Mouse (Mus musculus): Measurements from ENCODE around the gene Rora.

The Rora gene

DNA sequence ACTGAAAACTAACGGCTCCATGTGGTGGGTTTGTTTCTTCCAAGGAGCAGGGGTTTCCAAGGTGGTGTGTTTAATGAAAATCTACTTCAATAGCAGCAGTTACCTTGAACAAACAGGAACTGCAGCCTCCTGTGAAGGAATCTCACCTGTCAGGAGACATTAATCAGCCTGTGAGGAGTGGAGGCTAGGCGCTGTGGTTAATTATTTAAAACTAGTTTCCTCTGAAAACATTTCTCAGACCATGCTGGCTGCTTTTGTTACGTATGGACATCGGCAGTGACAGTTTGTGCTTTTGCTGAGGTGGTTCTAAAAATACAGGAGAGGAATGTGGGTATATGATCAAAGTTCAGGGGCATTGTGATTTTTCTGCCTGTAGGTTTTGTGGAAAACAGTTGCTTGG lies 171.5 kb downstream of the Rora start:
- DNase-seq = no peak

DNA sequence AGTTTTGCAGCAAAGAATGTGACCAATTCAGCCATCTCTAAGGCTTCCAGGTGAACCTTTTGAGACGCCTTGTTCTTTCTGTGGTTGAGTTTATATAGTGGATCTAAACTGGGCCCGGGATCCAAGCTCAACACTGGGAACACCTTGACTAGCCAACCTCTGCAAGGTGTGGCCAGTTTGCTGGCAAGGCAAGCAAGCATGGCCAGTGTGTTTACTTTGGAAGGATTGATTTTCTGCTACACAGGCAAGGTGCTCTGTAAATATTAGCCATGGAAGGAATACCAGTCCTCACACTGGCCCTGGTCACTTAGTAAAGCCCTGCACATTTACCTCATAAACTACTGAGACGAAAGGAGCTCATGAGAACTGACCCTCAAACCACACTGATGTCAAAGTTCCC lies 172.3 kb downstream of the Rora start:
- no peak for DNase-seq

DNA sequence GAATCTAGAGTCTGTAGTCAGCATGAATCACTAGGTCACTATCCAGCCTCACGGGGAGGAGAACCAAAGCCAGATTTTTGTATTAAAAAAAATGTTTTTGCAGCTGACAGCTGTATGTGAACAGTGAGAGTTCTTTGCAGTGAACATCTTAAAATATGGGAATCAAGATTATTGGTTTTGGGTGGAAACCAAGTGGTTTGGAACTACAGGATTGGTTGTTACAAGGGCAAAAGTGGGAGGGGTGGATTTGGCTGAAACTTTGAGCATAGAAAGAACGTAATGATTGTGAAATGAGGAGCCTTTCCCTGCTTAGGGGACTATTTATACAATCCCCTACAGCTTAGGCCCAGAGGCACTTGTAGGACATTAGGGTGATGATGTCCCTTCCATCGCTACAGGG lies 173.9 kb downstream of the Rora start:
- no peak for DNase-seq

DNA sequence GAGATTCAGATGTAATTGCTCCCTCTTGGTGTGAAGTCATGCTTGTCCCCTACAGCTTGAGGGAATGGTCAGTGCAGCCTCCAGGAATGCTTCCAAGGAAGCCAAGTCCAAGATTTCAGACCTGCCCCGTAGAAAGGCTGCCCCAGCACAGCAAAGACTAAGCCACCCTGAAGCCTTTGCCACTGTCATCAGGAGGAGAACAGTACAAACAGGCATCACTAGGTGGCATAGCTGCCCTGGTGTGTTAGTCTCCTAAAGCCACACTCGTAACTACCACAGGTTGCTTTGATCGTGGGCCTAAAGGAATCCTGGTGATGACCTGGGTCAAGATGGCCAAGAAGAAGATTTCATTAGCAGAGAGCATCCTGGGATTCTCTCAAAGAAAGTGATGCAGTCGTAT lies 176.3 kb downstream of the Rora start:
- DNase-seq = no peak

DNA sequence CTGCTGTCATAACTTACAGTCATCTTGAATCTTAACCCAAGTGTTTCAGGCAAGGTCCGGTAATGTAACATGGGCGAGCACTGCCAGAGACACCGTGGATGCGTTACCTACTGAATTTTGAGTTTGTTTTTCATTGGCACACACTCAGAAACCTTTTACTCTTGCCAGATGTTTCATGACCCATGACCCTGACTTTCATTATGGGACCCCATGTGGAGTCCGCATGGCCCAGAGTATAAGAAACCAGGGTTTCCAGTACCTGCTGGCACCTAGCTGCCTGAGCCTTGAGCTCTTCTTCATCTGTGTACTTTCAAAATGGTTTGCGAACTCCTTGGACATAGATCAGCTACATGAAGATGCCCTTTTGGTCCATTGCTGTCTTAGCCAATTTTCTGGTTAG lies 179.7 kb downstream of the Rora start:
- no peak for DNase-seq

DNA sequence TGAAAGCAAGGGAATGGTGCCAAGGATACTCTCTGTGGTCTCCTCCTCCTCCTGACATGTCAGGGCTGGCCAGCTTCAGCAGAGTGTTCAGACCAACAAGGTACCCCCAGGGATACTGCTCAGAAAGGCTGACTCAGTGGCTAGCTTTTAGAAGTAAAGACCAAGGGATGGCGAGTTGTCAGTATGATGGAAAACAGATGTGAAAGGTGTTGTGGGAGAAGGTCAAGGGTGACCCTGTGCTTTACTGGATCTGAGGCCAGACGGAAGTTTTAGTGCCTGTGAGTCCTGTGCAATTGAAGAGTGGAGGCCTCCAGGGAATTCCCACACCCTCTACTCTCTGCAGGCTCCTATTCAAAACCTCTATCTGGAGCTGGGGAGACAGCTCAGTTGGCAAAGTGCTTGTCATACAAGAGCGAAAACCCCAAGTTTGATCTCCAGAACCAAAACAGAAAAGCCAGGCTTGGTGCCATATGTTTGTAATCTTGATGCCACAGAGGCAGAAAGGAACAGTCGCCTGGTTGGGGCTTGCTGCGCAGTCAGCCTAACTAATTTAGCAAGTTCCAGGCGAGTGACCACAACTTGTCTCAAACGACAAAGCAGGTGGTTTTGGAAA lies 181.6 kb downstream of the Rora start:
- DNase-seq = no peak

DNA sequence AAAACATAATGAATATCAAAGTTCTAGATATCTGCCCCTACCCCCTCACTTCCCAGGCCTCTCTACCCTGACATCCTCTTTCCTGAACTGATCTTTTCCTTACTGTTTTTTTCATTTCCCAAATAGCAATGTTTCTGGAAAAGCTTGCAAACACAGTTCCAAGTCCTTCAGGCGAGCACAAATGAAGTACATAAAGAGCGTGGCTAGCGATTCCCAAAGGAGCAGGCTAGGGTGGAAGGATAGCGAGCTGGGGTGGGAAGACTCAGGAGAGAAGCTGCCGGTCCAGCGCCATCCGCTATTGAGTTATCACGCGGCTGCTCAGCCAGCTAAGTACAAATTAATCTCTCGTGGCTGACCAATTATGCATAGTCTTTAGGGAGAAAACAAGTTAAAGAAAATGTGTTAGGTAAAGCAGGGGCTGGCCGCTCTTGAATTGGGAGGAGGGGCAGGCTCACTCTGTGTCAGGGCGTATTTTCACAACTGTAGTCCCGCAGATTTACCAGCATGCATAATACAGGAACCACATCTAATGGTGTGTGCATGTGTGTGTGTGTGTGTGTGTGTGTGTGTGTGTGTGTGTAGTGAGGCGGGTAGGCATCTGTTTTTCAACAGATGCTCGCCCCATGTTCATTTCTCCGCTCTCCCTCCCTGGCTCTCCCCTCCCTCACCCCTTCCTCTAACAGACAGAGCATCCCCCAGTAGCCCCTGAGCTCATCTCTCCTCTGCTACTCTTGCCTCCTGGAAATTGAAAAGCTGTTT lies 188.7 kb downstream of the Rora start:
- no peak for DNase-seq

DNA sequence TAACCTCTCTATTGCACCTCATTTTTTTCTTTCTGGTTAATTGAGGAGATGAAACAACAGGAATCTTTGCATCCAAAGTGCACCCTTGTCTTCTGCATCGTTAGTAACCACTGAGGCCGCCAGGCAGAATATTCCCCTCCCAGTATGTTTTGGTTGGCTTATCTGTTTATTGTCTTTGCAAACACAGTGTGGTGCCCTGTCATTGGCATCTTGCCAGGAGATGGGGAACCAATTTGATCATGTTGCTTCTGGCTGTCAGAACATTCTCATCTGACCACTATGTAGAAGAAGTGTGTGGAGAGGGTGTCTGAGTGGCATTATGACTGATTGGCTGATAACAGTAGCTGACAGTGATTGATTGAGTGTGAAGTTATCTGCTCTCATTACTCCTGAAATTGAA lies 192.0 kb downstream of the Rora start:
- DNase-seq = no peak

DNA sequence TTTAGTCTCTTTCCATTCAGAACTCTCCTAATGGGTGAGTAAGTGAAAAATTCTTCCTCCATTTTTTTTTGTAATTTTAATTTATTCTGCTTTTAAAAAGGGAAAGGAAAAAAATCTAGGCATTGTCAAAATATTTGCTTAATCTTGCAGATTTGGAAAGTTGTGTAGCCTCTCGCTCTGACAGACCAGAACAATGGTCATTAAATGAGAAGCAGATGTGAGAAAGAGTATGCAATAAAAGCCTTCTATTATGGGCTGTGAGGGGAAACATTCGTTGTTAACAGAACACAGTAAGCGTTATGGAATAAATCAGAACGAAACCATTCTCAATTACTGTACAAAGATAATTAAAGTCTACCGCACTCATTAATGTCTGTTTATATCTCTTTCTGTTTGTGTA lies 196.7 kb downstream of the Rora start:
- DNase-seq = no peak

DNA sequence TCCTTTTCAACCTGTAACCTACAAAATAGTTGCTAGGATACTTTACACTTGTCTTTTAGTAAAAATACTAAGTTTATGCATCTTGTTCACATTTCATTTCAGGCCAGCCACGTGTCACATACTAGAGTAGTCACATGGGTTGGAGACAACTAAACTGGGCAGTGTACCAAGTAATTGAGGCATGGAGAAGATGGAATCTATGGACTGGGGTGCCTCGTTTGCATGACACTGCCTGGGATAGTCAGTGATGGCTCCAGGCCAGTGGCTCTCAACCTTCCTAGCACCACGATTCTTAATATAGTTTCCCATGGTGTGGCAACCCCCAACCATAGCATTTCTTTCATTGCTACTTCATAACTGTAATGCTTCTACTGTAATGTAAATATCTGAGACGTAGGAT lies 198.6 kb downstream of the Rora start:
- no peak for DNase-seq

DNA sequence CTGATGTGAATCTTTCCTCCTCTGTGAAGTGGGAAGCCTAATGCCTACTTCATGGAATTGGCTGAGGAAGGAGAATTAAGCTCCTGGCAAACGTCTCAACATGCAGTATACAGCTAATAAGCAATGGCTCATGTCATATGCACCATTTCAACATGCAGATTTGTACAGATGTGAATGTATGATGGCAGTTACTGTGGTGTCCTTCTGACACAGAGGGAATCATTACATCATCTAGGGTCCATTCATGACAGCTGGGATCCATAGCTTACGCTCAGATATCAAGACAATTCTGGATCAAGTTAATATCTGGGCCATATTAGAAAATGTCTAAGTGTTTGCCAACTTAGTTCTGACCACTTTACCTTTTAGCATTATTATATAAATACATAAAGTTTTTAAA lies 199.3 kb downstream of the Rora start:
- no peak for DNase-seq

DNA sequence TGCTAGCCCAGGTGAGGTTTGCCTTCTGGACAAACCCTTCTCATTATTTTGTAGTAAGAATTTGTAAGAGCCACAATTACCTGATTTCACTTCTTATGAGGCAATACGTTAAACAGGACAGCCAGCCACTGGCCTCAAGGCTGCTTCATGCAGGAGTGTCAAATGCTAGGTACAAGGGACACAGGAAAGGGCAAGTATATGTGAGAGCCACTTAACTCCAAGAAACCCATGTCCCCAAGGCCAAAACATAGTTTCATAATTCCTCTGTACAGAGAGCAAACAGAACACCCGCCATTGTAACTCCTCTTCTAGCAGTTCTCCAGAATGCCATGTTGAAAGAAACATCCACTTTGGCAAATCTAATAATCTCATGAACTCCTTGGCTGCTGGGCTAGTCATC lies 205.9 kb downstream of the Rora start:
- DNase-seq = no peak

DNA sequence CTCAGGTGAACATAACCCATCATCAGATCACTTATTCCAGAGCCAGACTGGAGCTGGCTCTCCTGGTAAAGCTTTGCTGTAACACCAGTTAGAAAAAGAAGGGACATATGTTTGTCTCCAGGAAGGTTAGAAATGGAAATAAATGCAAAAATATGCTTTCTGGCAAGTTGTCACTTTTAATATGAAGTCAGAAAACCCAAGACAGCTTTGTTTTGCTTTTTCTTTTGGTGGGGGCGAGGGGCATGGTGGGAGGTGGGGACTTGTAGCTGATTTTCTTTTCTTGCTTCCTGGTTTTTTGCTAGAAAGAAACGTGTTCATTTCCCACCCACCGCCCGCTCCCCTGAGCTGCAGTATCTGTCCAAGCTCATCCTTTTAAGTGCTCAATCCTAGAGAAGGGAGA lies 212.7 kb downstream of the Rora start:
- DNase-seq = no peak

DNA sequence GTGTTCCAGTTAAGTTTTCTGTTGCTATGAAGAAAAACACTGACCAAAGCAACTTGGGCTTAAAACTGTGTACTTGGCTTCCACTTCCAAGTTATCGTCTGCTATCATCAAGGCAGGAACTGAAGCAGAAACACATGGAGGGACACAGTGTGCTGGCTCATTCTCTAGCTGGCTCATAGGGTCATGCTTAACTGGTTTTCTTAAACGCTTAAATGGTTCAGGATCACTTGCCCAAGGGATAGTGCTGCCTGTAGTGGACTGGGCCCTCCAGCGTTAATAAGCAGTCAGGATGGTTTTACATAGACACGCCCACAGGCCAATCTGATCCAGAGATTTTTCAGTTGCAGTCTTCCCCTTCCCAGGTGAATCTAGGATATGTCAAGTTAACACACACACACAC lies 220.3 kb downstream of the Rora start:
- DNase-seq = no peak

DNA sequence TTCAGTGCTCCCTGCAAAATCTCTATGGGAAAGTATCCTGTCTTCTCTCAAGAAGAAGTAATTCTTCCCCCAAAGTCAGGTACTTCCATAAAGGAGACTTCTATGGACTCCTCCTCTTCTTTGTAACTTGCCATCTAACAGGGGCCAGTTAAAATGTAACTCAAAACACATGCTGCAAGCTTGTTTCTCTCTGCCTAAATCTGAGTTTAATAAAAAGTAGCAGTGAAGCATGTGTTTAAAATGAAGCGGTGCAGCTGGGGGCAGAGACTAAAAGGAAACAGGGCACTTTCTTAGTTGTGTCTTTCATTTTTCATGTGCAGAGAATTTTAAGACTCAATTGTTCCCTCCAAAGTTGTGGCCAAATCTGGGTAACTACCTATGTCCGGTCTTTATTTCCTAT lies 221.0 kb downstream of the Rora start:
- no peak for DNase-seq

DNA sequence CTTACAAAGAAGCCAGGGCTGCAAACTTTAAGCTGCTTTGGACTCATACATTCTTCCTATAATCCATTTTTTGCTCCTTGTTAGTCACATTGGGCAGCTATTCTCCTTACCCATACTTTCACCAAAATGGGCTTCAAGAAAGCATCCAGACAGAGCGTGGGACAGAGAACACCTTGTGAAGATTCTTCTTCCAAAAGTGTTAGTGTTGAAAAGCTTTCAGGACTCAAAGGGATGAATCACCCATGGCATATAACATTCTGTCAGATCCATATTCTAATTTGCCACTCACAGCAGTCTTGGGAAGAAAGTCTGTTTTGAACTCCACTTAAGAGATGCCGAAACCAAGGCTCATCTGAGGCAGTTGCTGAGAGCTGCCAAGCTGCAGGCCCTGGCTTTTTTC lies 222.2 kb downstream of the Rora start:
- no peak for DNase-seq

DNA sequence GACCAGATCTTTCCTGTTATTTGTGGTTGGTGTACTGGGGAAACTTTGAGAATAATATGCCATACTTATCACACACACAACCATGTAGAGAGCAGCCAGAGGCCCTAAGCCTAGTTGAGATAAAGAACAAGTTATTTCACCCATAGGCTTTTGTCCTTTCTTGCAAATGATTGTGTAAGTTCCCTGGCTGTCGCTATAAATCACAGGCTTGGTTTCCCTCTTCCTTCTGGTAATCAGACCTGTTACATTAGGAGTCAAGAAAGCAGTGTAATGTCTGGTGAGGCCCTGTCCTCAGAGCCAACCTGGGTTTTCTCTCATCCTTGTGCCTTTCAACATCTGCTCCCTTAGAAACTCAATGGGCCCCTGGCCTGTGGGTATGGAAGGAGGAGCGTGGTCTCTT lies 222.7 kb downstream of the Rora start:
- DNase-seq = no peak

DNA sequence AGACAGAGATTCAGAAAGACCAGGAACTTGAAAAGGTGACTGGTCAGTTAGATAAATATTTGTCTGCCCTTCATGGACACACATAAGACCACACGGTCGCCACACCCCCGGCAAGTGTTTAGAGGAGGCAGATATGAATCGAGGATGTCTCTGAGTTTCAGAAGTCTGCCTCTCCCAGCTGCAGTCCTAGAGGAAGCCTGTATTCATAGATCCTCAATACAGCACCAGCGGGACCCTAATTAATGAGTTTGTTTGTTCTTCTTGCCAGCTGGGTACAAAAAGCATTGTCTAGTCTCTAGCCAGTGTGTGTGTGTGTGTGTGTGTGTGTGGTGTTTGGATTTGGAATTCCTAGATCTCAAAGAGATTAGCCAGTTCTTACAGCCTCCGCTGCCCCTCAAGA lies 228.3 kb downstream of the Rora start:
- no peak for DNase-seq

DNA sequence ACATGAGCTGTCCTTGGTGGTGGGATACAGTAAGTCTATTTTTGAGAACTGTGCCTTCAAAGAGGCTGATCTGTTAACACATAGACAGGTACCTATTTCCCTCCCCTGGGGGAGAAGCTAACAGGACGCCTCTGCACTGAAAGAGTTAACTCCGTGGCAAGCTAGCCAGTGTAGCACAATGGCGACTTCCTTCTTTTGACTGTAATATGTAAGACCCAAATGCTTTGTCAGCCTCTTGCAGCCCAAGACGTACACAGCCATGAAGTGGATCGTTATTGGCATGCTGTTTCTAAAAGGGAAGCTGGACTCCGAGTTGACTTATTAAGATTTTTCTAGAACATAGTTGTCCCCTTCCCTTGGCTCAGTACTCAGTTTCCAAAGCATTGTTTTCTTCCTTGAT lies 229.4 kb downstream of the Rora start:
- no peak for DNase-seq

DNA sequence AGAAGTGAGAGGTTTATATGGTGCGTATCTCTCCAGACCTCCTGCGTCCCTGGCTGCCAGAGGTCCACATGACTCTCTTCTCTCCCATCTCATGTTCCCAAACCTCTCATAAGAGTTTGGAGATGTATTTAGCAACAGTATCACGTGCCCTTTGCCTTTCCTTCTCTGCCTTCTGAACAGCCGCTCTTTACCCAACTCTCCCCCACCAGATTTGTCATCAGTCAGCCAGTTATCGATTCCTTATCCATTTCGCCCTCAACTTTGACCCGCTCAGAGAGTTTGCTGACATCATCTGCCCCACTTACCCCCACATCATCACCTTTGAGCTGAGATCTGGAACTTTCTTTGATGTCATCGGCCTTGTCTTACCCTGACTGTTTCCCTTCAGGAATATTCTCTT lies 230.1 kb downstream of the Rora start:
- DNase-seq = no peak

DNA sequence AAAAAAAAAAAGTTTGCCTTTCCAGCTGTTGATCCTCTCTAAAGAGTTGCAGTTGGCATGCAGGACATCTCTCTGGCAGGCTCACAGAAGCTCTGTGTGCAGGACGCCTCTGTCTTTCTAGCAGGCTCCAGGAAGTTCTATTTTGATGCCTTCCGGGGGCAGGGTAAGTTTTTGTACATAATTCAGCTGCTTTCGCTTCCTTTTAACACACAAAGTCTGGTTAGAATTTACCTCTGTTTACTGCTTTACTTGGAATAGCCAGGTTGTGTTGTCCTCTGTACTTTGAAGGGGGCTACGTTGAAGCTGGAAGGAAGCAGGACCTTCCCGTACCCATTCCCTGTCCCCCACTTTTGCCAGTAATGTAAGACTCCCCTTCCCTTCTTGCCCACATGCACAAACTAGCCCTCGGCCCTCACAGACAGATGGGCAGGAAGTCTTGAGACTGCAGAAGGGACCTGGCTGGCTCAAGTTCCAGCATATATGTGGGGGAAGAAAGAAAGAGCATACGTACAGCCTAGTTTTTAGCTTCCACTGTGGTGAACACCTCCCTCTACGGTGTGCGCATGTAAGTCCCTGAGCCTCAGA lies 231.0 kb downstream of the Rora start:
- peak; percentile 39 for DNase-seq

DNA sequence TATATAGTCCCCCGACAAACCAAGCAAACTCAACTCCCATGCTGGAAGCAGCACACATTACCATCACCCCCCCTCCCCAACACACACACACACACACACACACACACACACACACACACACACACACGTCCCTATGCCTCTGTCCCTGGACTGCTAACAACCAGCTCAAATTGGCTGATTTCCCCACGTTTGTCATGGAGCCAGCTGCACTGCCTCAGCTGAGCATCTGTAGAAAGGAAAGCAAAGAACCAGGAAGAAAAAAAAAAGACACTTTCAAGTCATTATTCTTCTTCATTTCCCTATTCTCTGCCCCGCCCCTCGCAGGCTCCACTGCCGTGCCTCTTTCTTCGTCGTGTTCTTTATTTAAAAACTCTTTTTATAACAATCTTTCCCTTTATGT lies 235.1 kb downstream of the Rora start:
- peak; percentile 45 for DNase-seq

DNA sequence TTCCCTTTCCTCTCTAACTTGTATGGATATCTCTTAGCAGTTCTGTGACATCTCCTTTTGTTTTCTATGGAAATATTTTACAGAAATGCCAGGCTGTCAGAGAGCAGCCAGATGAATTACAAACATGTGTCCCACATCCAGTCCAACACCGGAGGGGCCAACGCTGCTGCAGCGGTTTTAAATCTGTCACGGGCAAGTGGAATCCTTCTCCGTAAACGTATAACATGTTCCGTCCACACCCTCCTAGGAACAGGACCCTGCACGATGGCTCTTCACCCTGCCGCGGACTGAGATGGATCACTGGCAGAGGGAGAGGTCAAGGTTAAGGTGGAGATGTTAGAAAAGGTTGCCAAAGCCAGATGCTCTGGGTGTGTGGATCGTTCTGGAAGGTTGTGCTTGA lies 237.8 kb downstream of the Rora start:
- no peak for DNase-seq

DNA sequence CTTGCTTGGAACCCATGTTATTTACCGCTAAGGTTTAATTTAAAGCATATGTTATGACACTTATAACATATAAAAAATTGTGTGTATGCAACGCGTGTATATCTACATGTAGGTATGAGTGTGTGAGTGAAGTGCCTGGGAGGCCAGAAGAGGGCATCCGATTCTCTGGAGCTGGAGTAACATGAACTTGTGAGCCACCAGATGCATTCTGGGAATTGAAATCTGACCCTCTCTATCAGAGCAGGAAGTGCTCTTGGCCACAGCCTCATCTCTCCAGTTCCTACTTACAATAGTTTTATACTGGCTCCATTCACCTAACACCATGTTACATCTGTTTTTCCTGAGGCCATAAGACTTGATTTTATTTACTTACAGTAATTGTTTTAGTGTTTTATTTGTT lies 238.8 kb downstream of the Rora start:
- DNase-seq = no peak

DNA sequence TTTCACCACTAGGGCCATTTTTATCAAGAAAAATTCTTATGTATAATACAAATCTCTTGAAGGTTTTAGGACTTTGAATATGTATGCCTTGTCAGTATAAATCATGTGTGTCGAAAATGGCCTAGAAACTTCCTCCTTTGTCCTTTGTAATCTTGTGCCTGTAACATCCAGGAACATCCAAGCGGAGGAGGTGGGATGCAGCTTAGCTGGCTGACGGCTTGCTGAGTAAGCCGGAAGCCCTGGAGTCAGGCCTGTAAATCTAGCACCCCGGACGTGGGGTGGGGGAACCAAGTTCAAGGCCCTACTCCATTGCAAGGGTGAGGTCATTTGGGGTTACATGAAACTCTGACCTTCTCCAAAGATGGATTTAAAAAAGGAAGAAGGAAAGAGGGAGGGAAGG lies 239.3 kb downstream of the Rora start:
- DNase-seq = no peak

Data from thymus, postnatal 4 days (tissue).